Mouse (Mus musculus): ENCODE data around the gene Tyrobp. TPM values are rescaled to one million over a fixed set of nuclear protein-coding genes. Genes with fewer than 3 reads are reported as not detected.

Gene Tyrobp
- polyA plus RNA-seq, 1 experiment from 2014 or later, result 31.5 TPM

GRCm38 (mm10) chr7:30399671-30400070 is 13.9 kb upstream of the Tyrobp start:
- no peak for ATAC-seq
- no peaks in the 10 kb centered on the region for H3K4me1 ChIP-seq (ENCODE audit: control insufficient read depth, insufficient read depth, low read depth, low read length)
- no peaks in the 10 kb centered on the region for H3K27me3 ChIP-seq (replicated peaks; ENCODE audit: control insufficient read depth, insufficient read depth, low read length)
- no peak overlapping the region for H3K4me3 ChIP-seq (ENCODE audit: low read length)
- H3K9me3 ChIP-seq (ENCODE audit: control insufficient read depth, low read length), result no peaks in the 10 kb centered on the region
- no peak overlapping the region for H3K9ac ChIP-seq (ENCODE audit: low read depth, low read length)
- H3K4me2 ChIP-seq (ENCODE audit: low read length), result no peak overlapping the region
- H3K27ac ChIP-seq (ENCODE audit: low read depth, low read length), result no peak overlapping the region
- H3K36me3 ChIP-seq (ENCODE audit: control insufficient read depth, insufficient read depth, low read length), result no peaks in the 10 kb centered on the region
- 44% methylated on average over 7 of the region's 7 CpGs for WGBS

GRCm38 (mm10) chr7:30402343-30402742 is 11.2 kb upstream of the Tyrobp start:
- H3K36me3 ChIP-seq (ENCODE audit: control insufficient read depth, insufficient read depth, low read length), result no peaks in the 10 kb centered on the region
- H3K4me2 ChIP-seq (ENCODE audit: low read length), result no peak overlapping the region
- WGBS, result 76% methylated on average over 4 of the region's 4 CpGs
- H3K4me1 ChIP-seq (ENCODE audit: control insufficient read depth, insufficient read depth, low read depth, low read length), result no peaks in the 10 kb centered on the region
- no peaks in the 10 kb centered on the region for H3K27me3 ChIP-seq (replicated peaks; ENCODE audit: control insufficient read depth, insufficient read depth, low read length)
- no peak for ATAC-seq
- no peak overlapping the region for H3K27ac ChIP-seq (ENCODE audit: low read depth, low read length)
- H3K9ac ChIP-seq (ENCODE audit: low read depth, low read length), result no peak overlapping the region
- no peaks in the 10 kb centered on the region for H3K9me3 ChIP-seq (ENCODE audit: control insufficient read depth, low read length)
- no peak overlapping the region for H3K4me3 ChIP-seq (ENCODE audit: low read length)

- no peak for ATAC-seq
- Histone ChIP-seq H3K27ac (ENCODE audit: low read depth, low read length) (no peak overlapping the region), H3K4me1 (ENCODE audit: control insufficient read depth, insufficient read depth, low read depth, low read length) (no peaks in the 10 kb centered on the region), H3K36me3 (ENCODE audit: control insufficient read depth, insufficient read depth, low read length) (no peaks in the 10 kb centered on the region), H3K9ac (ENCODE audit: low read depth, low read length) (no peak overlapping the region), H3K4me3 (ENCODE audit: low read length) (no peak overlapping the region), H3K9me3 (ENCODE audit: control insufficient read depth, low read length) (no peaks in the 10 kb centered on the region), H3K4me2 (ENCODE audit: low read length) (no peak overlapping the region), H3K27me3 (replicated peaks; ENCODE audit: control insufficient read depth, insufficient read depth, low read length) (no peaks in the 10 kb centered on the region)
- WGBS, result 79% methylated on average over 3 of the region's 3 CpGs
Observed at GRCm38 (mm10) chr7:30408639-30409038, 4.9 kb upstream of the Tyrobp start.

GRCm38 (mm10) chr7:30409789-30410188 is 3.8 kb upstream of the Tyrobp start:
- no peak overlapping the region for H3K4me2 ChIP-seq (ENCODE audit: low read length)
- no peak overlapping the region for H3K27ac ChIP-seq (ENCODE audit: low read depth, low read length)
- no peaks in the 10 kb centered on the region for H3K27me3 ChIP-seq (replicated peaks; ENCODE audit: control insufficient read depth, insufficient read depth, low read length)
- no peaks in the 10 kb centered on the region for H3K36me3 ChIP-seq (ENCODE audit: control insufficient read depth, insufficient read depth, low read length)
- no peak overlapping the region for H3K4me3 ChIP-seq (ENCODE audit: low read length)
- ATAC-seq, result no peak
- H3K9me3 ChIP-seq (ENCODE audit: control insufficient read depth, low read length), result no peaks in the 10 kb centered on the region
- no peaks in the 10 kb centered on the region for H3K4me1 ChIP-seq (ENCODE audit: control insufficient read depth, insufficient read depth, low read depth, low read length)
- 85% methylated on average over 2 of the region's 2 CpGs for WGBS
- no peak overlapping the region for H3K9ac ChIP-seq (ENCODE audit: low read depth, low read length)

- H3K27ac ChIP-seq (ENCODE audit: low read depth, low read length), result no peak overlapping the region
- no peak overlapping the region for H3K4me3 ChIP-seq (ENCODE audit: low read length)
- no peak overlapping the region for H3K9ac ChIP-seq (ENCODE audit: low read depth, low read length)
- ATAC-seq, result no peak
- no peaks in the 10 kb centered on the region for H3K9me3 ChIP-seq (ENCODE audit: control insufficient read depth, low read length)
- H3K27me3 ChIP-seq (replicated peaks; ENCODE audit: control insufficient read depth, insufficient read depth, low read length), result no peaks in the 10 kb centered on the region
- H3K36me3 ChIP-seq (ENCODE audit: control insufficient read depth, insufficient read depth, low read length), result no peaks in the 10 kb centered on the region
- no peak overlapping the region for H3K4me2 ChIP-seq (ENCODE audit: low read length)
- H3K4me1 ChIP-seq (ENCODE audit: control insufficient read depth, insufficient read depth, low read depth, low read length), result no peaks in the 10 kb centered on the region
- WGBS, result 82% methylated on average over 3 of the region's 3 CpGs
Observed at GRCm38 (mm10) chr7:30411023-30411422, 2.5 kb upstream of the Tyrobp start.

- H3K27me3 ChIP-seq (replicated peaks; ENCODE audit: control insufficient read depth, insufficient read depth, low read length), result no peaks in the 10 kb centered on the region
- no peaks in the 10 kb centered on the region for H3K9me3 ChIP-seq (ENCODE audit: control insufficient read depth, low read length)
- H3K4me2 ChIP-seq (ENCODE audit: low read length), result no peak overlapping the region
- no peak overlapping the region for H3K27ac ChIP-seq (ENCODE audit: low read depth, low read length)
- no peak overlapping the region for H3K4me3 ChIP-seq (ENCODE audit: low read length)
- WGBS, result 60% methylated on average over 4 of the region's 4 CpGs
- no peaks in the 10 kb centered on the region for H3K36me3 ChIP-seq (ENCODE audit: control insufficient read depth, insufficient read depth, low read length)
- H3K9ac ChIP-seq (ENCODE audit: low read depth, low read length), result no peak overlapping the region
- no peak for ATAC-seq
- H3K4me1 ChIP-seq (ENCODE audit: control insufficient read depth, insufficient read depth, low read depth, low read length), result no peaks in the 10 kb centered on the region
Observed at GRCm38 (mm10) chr7:30412735-30413147, 819 bp upstream of the Tyrobp start.

- H3K27ac ChIP-seq (ENCODE audit: low read depth, low read length), result no peak overlapping the region
- WGBS, result 75% methylated on average over 9 of the region's 9 CpGs
- H3K4me2 ChIP-seq (ENCODE audit: low read length), result no peak overlapping the region
- no peak overlapping the region for H3K4me3 ChIP-seq (ENCODE audit: low read length)
- H3K9ac ChIP-seq (ENCODE audit: low read depth, low read length), result no peak overlapping the region
- H3K4me1 ChIP-seq (ENCODE audit: control insufficient read depth, insufficient read depth, low read depth, low read length), result peaks cover 4% of the 10 kb centered on the region
- H3K9me3 ChIP-seq (ENCODE audit: control insufficient read depth, low read length), result no peaks in the 10 kb centered on the region
- no peaks in the 10 kb centered on the region for H3K27me3 ChIP-seq (replicated peaks; ENCODE audit: control insufficient read depth, insufficient read depth, low read length)
- no peaks in the 10 kb centered on the region for H3K36me3 ChIP-seq (ENCODE audit: control insufficient read depth, insufficient read depth, low read length)
- no peak for ATAC-seq
Observed at GRCm38 (mm10) chr7:30417856-30418255, 4.3 kb downstream of the Tyrobp start.

- Histone ChIP-seq H3K36me3 (ENCODE audit: control insufficient read depth, insufficient read depth, low read length) (no peaks in the 10 kb centered on the region), H3K4me1 (ENCODE audit: control insufficient read depth, insufficient read depth, low read depth, low read length) (peaks cover 11% of the 10 kb centered on the region), H3K9ac (ENCODE audit: low read depth, low read length) (no peak within 1 kb of the TSS), H3K9me3 (ENCODE audit: control insufficient read depth, low read length) (no peaks in the 10 kb centered on the region), H3K4me3 (ENCODE audit: low read length) (no peak within 1 kb of the TSS), H3K27me3 (replicated peaks; ENCODE audit: control insufficient read depth, insufficient read depth, low read length) (no peaks in the 10 kb centered on the region), H3K4me2 (ENCODE audit: low read length) (no peak within 1 kb of the TSS), H3K27ac (ENCODE audit: low read depth, low read length) (no peak within 1 kb of the TSS)
- WGBS, result 79% methylated on average over 10 of the region's 10 CpGs
- no peak for ATAC-seq
Observed at GRCm38 (mm10) chr7:30419561-30420499, 6.3 kb downstream of the Tyrobp start, which contains the start of gene Hcst. Hcst (minus strand) TSS chr7:30419854.

- no peak overlapping the region for H3K4me3 ChIP-seq (ENCODE audit: low read length)
- ATAC-seq, result no peak
Observed at GRCm38 (mm10) chr7:30420673-30421072, 7.1 kb downstream of the Tyrobp start.

More at GRCm38 (mm10) chr7:30420673-30421072, 7.1 kb downstream of the Tyrobp start:
- Histone ChIP-seq H3K4me1 (ENCODE audit: control insufficient read depth, insufficient read depth, low read depth, low read length) (peaks cover 11% of the 10 kb centered on the region), H3K9ac (ENCODE audit: low read depth, low read length) (no peak overlapping the region), H3K36me3 (ENCODE audit: control insufficient read depth, insufficient read depth, low read length) (peaks cover 1% of the 10 kb centered on the region; the same call in 1 of the 2 replicates), H3K9me3 (ENCODE audit: control insufficient read depth, low read length) (no peaks in the 10 kb centered on the region), H3K27ac (ENCODE audit: low read depth, low read length) (no peak overlapping the region), H3K27me3 (replicated peaks; ENCODE audit: control insufficient read depth, insufficient read depth, low read length) (no peaks in the 10 kb centered on the region), H3K4me2 (ENCODE audit: low read length) (no peak overlapping the region)
- WGBS, result 93% methylated on average over 3 of the region's 3 CpGs

Data from hindbrain, embryonic 16.5 days (tissue).